Mouse (Mus musculus) thymus, postnatal 4 days (tissue): Measurements from ENCODE around the gene Esyt3.
A peak's percentile ranks its signal among the peaks of the same experiment; 100 is the strongest.

Experiments used
- DNase-seq: peaks from one replicate; pipeline ENCODE4 v3.0.0; 2021

Gene Esyt3

GRCm38 (mm10) chr9:99357921-99358692 is at the start of gene Esyt3:
Gene Esyt3 (minus strand): TSS chr9:99358557.
- DNase-seq = peak; percentile 20

- no peak for DNase-seq
These were observed 43.1 kb upstream of the Esyt3 start for GRCm38 (mm10) chr9:99401288-99401974.

- DNase-seq = no peak
These were observed 42.4 kb upstream of the Esyt3 start for GRCm38 (mm10) chr9:99400781-99401180.

GRCm38 (mm10) chr9:99397056-99397815 is 38.9 kb upstream of the Esyt3 start:
- no peak for DNase-seq

GRCm38 (mm10) chr9:99394366-99394765 is 36.0 kb upstream of the Esyt3 start:
- no peak for DNase-seq

- no peak for DNase-seq
These were observed 34.8 kb upstream of the Esyt3 start for GRCm38 (mm10) chr9:99393146-99393545.

GRCm38 (mm10) chr9:99391557-99391956 is 33.2 kb upstream of the Esyt3 start:
- DNase-seq = no peak

GRCm38 (mm10) chr9:99390716-99391115 is 32.4 kb upstream of the Esyt3 start:
- no peak for DNase-seq

- no peak for DNase-seq
These were observed 31.8 kb upstream of the Esyt3 start for GRCm38 (mm10) chr9:99390201-99390600.

GRCm38 (mm10) chr9:99389506-99389905 is 31.1 kb upstream of the Esyt3 start:
- no peak for DNase-seq

- no peak for DNase-seq
These were observed 30.5 kb upstream of the Esyt3 start for GRCm38 (mm10) chr9:99388856-99389255.

- DNase-seq = no peak
These were observed 29.7 kb upstream of the Esyt3 start for GRCm38 (mm10) chr9:99388078-99388477.

GRCm38 (mm10) chr9:99382556-99382955 is 24.2 kb upstream of the Esyt3 start:
- DNase-seq = no peak

- no peak for DNase-seq
These were observed 20.8 kb upstream of the Esyt3 start for GRCm38 (mm10) chr9:99379194-99379593.

GRCm38 (mm10) chr9:99376591-99377418 is 18.4 kb upstream of the Esyt3 start:
- peak; percentile 72 for DNase-seq

- no peak for DNase-seq
These were observed 10.1 kb upstream of the Esyt3 start for GRCm38 (mm10) chr9:99368431-99368830.

- no peak for DNase-seq
These were observed 7.5 kb upstream of the Esyt3 start for GRCm38 (mm10) chr9:99365906-99366305.

- DNase-seq = no peak
These were observed 4.7 kb upstream of the Esyt3 start for GRCm38 (mm10) chr9:99363076-99363475.

GRCm38 (mm10) chr9:99361946-99362345 is 3.6 kb upstream of the Esyt3 start:
- DNase-seq = no peak

- no peak for DNase-seq
These were observed 655 bp upstream of the Esyt3 start for GRCm38 (mm10) chr9:99359012-99359411.

GRCm38 (mm10) chr9:99357561-99357920 is 816 bp downstream of the Esyt3 start:
- no peak for DNase-seq

- DNase-seq = no peak
These were observed 2.4 kb downstream of the Esyt3 start for GRCm38 (mm10) chr9:99355971-99356370.

GRCm38 (mm10) chr9:99354796-99355195 is 3.6 kb downstream of the Esyt3 start:
- DNase-seq = no peak
